Mouse (Mus musculus) cortical plate, adult 2 months (tissue): ENCODE data around the gene Slco3a1. TPM values are rescaled to one million over a fixed set of nuclear protein-coding genes. Genes with fewer than 3 reads are reported as not detected.

Experiments used
- H3K27ac ChIP-seq: fragments of 200-500 bp; 2 replicates; pipeline ENCODE4 v1.5.1; 2012; ENCODE audit warnings: low read length, control low read depth, inconsistent platforms; ENCODE audit not compliant: insufficient read depth
- H3K4me1 ChIP-seq: fragments of 200-500 bp; 2 replicates; pipeline ENCODE4 v1.6.1; 2011; ENCODE audit warnings: low read length; ENCODE audit not compliant: control insufficient read depth, insufficient read depth
- H3K4me3 ChIP-seq: fragments of 200-500 bp; 2 replicates; pipeline ENCODE4 v1.5.1; 2011; ENCODE audit warnings: mild to moderate bottlenecking, low read length, control low read depth; ENCODE audit not compliant: insufficient read depth
- CTCF ChIP-seq: fragments of 200-500 bp; IDR thresholded peaks from 2 replicates; pipeline ENCODE4 v1.5.1; 2011; ENCODE audit warnings: mild to moderate bottlenecking, control low read depth, low read length; ENCODE audit not compliant: insufficient read depth; ENCODE audit errors: extremely low read depth
- POLR2A ChIP-seq: fragments of 200-500 bp; IDR thresholded peaks from 2 replicates; pipeline ENCODE4 v1.6.1; 2011; ENCODE audit warnings: mild to moderate bottlenecking, low read length, control low read depth; ENCODE audit not compliant: insufficient read depth; ENCODE audit errors: extremely low read depth
- polyA plus RNA-seq: library from polyadenylated mRNA; depleted of rRNA; stranded (reverse); fragments of >200 nt; gene quantifications from 2 replicates; pipeline ENCODE4 v1.2.3, GENCODE M21; 2012

Gene Slco3a1
- polyA plus RNA-seq, 1 experiment = 26.5 TPM

- no peak overlapping the region for H3K27ac ChIP-seq
- H3K4me1 ChIP-seq = no peaks in the 10 kb centered on the region; the same call in 1 of the 2 replicates
- H3K4me3 ChIP-seq = no peak overlapping the region
- TF ChIP-seq CTCF (no peak), POLR2A (no peak)
Measured at GRCm38 (mm10) chr7:74353707-74354468, 200.7 kb downstream of the Slco3a1 start.

- Histone ChIP-seq H3K4me3 (no peak overlapping the region), H3K4me1 (no peaks in the 10 kb centered on the region; the same call in 1 of the 2 replicates), H3K27ac (no peak overlapping the region)
- no peak for TF ChIP-seq CTCF
- TF ChIP-seq POLR2A = no peak
Measured at GRCm38 (mm10) chr7:74353240-74353639, 201.3 kb downstream of the Slco3a1 start.

DNA sequence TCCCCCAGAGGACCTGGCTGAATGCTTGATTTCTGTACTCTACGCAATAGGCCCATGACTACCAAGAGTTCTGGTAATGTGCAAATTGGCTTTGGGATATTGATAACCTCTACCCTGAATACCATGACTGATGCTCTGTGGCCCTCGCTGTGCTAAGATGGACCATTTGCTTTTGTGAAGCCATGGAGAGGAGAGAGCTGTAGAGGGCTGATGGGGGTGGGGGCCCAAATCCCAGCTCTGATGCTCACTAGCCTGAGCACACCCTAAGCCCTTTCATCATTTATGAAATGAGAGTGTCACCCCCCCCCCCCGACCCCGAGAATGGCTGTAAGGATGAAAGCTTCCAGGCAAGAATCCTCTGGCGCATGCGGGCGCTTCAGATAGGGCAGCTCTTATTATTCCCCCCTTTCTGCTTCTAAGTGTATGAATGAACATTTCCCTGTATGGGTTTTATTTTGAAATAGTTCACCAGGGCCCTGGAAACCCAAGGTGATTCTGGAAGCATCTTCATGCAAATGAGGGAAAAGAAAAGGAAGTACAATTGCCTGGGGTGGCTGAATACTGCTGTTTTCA lies 206.2 kb downstream of the Slco3a1 start:
- Histone ChIP-seq H3K27ac (no peak overlapping the region), H3K4me3 (no peak overlapping the region), H3K4me1 (peaks cover 2% of the 10 kb centered on the region; the same call in 1 of the 2 replicates)
- no peak for TF ChIP-seq POLR2A
- TF ChIP-seq CTCF = no peak

DNA sequence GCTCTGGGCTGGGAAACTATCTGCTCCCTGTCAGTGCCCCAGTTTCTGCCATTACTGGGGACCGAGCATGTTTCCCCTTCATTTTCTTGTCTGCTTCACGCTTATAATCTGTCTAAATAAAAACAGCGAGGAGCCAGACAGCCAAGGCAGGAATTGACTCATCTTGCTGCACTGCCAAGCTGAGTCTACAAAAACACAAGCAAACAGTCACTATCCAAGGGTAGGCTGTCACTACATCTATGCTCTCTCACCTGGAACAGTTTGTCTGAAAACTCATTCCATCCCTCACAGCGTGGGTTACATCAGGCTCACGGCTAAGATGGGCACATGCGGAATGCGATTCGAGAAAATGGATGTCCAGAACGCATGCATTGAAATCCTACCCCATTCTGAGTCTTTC lies 207.6 kb downstream of the Slco3a1 start:
- peaks cover 2% of the 10 kb centered on the region; the same call in 1 of the 2 replicates for H3K4me1 ChIP-seq
- TF ChIP-seq CTCF (no peak), POLR2A (no peak)
- no peak overlapping the region for H3K4me3 ChIP-seq
- H3K27ac ChIP-seq = no peak overlapping the region

GRCm38 (mm10) chr7:74346451-74346850 lies 208.1 kb downstream of the Slco3a1 start:
- Histone ChIP-seq H3K27ac (no peak overlapping the region), H3K4me3 (no peak overlapping the region), H3K4me1 (peaks cover 2% of the 10 kb centered on the region)
- TF ChIP-seq CTCF = no peak
- no peak for TF ChIP-seq POLR2A

DNA sequence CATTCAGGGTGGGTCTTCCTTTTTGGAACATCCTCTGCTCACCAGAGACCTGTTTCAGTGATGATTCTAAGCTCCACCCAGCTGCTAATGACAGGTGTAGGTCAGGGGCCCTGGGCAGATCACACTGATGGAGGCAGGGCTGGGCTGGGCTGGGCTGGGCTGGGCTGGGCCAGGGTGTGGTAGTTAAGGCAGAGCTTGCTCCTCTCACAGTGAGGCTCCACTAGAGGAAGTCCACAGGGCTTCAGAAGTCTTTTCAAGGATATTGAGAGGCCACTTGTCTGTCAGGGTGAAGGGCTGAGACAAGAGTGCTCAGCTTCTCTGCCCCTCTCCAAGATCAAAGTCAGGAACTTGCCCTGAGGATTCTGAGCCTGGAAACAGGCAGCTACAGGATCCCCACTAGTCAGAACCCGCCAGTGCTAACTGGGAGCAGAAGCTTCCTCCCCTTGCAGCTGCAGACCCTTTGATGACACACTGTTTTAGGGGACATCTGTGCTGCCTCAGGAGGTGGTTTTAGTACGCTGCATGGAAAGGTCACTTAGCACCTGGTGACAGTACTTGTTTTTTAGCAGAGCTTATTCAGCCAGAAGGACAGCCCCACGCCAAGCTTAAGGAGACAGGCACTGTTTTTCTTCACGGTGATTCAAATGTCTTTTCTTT lies 213.3 kb downstream of the Slco3a1 start:
- TF ChIP-seq POLR2A (no peak), CTCF (no peak)
- Histone ChIP-seq H3K27ac (no peak overlapping the region), H3K4me1 (no peaks in the 10 kb centered on the region; the same call in 1 of the 2 replicates), H3K4me3 (no peak overlapping the region)

GRCm38 (mm10) chr7:74340419-74340954 lies 214.1 kb downstream of the Slco3a1 start:
- TF ChIP-seq CTCF = no peak
- no peak for TF ChIP-seq POLR2A
- Histone ChIP-seq H3K27ac (no peak overlapping the region), H3K4me1 (no peaks in the 10 kb centered on the region; the same call in 1 of the 2 replicates), H3K4me3 (no peak overlapping the region)

DNA sequence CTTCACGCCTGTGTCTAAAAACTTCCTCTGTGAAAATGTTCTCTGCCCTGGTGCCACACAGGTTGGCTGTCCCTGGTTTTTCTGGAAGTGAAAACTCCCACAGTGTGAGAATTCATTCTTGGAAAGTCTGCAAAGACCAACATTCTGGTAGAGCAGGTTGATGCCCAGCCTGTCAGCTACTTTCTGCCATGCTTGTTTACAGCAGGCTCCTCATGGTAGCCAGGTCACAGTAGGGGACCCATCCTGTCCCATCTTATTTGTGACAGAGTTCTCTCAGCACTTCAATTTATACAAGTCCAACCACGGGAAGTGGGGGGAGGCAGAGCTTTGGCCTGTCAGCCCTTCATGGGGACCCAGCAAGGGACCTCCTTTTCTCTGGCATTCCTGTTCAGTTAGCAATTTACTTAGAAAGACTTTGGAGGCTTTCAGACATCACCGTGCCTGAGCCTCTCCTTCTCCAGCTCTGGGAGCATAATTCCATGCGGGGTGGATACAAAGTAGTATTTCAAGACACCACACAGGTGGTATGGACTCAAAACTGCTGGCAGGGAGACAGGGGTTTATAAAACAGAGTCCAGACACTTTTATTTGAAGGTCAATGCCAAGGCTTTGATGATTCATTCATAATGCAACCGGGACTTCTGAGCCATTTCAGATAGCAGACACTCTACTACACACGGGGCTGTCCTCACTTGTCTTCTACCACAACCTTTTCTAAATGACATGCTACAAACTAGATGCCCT lies 216.7 kb downstream of the Slco3a1 start:
- Histone ChIP-seq H3K4me1 (no peaks in the 10 kb centered on the region; the same call in 1 of the 2 replicates), H3K27ac (no peak overlapping the region), H3K4me3 (no peak overlapping the region)
- TF ChIP-seq POLR2A (no peak), CTCF (no peak)

DNA sequence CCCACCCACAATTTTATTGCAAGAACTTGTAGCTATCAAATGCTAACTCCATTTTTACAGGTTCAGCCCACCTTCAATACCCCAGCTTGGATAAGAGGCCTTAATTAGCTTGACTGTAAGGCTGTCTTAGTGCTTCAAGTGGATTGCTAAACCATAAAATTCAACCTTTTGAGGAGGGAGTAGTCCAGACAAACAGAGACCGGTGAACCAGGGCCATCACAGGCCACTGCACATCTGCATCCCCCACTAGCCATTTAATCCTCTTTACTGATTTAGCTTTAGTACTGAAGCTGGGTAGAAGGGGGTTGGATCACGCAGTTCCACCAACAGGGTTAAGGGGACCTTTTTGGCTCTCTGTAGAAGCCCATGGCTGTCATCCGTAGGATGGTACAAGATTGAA lies 222.3 kb downstream of the Slco3a1 start:
- TF ChIP-seq POLR2A (no peak), CTCF (no peak)
- Histone ChIP-seq H3K4me3 (no peak overlapping the region), H3K4me1 (no peaks in the 10 kb centered on the region), H3K27ac (no peak overlapping the region)
